Mouse (Mus musculus): ENCODE results near the gene Wdr45.
A peak's percentile ranks its signal among the peaks of the same experiment; 100 is the strongest.
"Not testable (repeated sequence)": the region's sequence is repeated elsewhere in the genome, so short reads cannot be mapped to it uniquely, and the experiment has no call there.

The Wdr45 gene

GRCm38 (mm10) chrX:7714135-7714899, at the start of gene Wdr45:
Gene Wdr45 (plus strand): TSS chrX:7714333.
- not testable (repeated sequence) for H3K36me3 ChIP-seq (ENCODE audit: insufficient read depth, low read length); H3K4me1 ChIP-seq (replicated peaks; ENCODE audit: low read depth, low read length); H3K9me3 ChIP-seq (ENCODE audit: low read length); H3K27me3 ChIP-seq (ENCODE audit: insufficient read depth, low read length)
- H3K4me3 ChIP-seq (replicated peaks; ENCODE audit: low read length) = peak within 1 kb of the TSS; percentile 77

GRCm38 (mm10) chrX:7664791-7665190, 49.3 kb upstream of the Wdr45 start:
- TF ChIP-seq POU5F1 (IDR thresholded peaks at IDR 0.05; ENCODE audit: borderline replicate concordance, low read length) (no peak), NANOG (IDR thresholded peaks at IDR 0.05; ENCODE audit: borderline replicate concordance, low read length) (no peak), CTCF (conservative IDR thresholded peaks at IDR 0.05; ENCODE audit: low read length) (no peak)
- Histone ChIP-seq H3K4me3 (replicated peaks; ENCODE audit: low read length) (0 out of 2 replicates have a peak overlapping the region, but pooled peaks have one; percentile 7), H3K4me1 (replicated peaks; ENCODE audit: low read depth, low read length) (peaks cover 44% of the 10 kb centered on the region), H3K9me3 (ENCODE audit: low read length) (no peaks in the 10 kb centered on the region), H3K27me3 (ENCODE audit: insufficient read depth, low read length) (no peaks in the 10 kb centered on the region), H3K36me3 (ENCODE audit: insufficient read depth, low read length) (peaks cover 28% of the 10 kb centered on the region)

DNA sequence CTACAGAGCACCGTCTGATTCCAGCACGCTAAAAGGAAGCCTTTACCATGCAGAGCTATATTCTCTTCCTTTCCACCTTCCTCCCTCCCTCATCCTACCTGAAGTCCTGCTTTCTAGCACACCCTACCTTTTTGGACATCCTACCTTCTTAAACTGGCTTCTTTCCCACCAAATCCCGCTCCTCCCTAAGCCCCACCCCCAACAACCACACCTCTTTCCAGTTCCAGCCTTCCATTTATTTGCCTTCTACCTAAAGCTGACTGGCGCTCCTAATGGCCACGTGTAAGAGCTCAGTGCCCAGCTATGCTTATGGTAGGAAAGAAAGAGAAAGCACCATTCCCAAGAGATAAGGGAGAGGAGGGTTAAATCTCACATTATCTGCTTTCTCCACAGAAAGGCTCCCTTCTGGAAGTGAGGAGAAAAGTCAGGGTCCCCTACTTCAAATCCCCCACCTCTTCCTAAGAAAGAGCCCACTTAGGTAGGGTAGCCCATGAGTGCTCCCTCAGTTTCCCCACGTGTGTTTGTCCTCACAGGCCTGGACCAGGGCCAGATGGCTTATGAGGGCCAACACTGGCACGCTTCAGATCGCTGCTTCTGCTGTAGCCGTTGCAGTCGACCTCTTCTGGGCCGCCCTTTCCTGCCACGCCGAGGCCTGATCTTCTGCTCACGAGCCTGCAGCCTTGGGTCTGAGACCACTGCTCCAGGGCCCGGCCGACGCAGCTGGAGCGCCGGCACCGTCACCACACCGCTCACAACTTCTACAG, 48.2 kb upstream of the Wdr45 start:
- H3K27me3 ChIP-seq (ENCODE audit: insufficient read depth, low read length) = no peaks in the 10 kb centered on the region
- H3K4me3 ChIP-seq (replicated peaks; ENCODE audit: low read length) = 0 out of 2 replicates have a peak overlapping the region, but pooled peaks have one; percentile 3
- H3K36me3 ChIP-seq (ENCODE audit: insufficient read depth, low read length) = peaks cover 28% of the 10 kb centered on the region
- no peaks in the 10 kb centered on the region for H3K9me3 ChIP-seq (ENCODE audit: low read length)
- no peak for TF ChIP-seq NANOG (IDR thresholded peaks at IDR 0.05; ENCODE audit: borderline replicate concordance, low read length)
- TF ChIP-seq POU5F1 (IDR thresholded peaks at IDR 0.05; ENCODE audit: borderline replicate concordance, low read length) = no peak
- no peak for TF ChIP-seq CTCF (conservative IDR thresholded peaks at IDR 0.05; ENCODE audit: low read length)
- peaks cover 44% of the 10 kb centered on the region for H3K4me1 ChIP-seq (replicated peaks; ENCODE audit: low read depth, low read length)

- H3K4me3 ChIP-seq (replicated peaks; ENCODE audit: low read length) = peak overlapping the region; percentile 86
- no peaks in the 10 kb centered on the region for H3K27me3 ChIP-seq (ENCODE audit: insufficient read depth, low read length)
- no peaks in the 10 kb centered on the region for H3K9me3 ChIP-seq (ENCODE audit: low read length)
- TF ChIP-seq NANOG (IDR thresholded peaks at IDR 0.05; ENCODE audit: borderline replicate concordance, low read length) = no peak
- TF ChIP-seq POU5F1 (IDR thresholded peaks at IDR 0.05; ENCODE audit: borderline replicate concordance, low read length) = no peak
- no peak for TF ChIP-seq CTCF (conservative IDR thresholded peaks at IDR 0.05; ENCODE audit: low read length)
- peaks cover 67% of the 10 kb centered on the region for H3K4me1 ChIP-seq (replicated peaks; ENCODE audit: low read depth, low read length)
- peaks cover 25% of the 10 kb centered on the region for H3K36me3 ChIP-seq (ENCODE audit: insufficient read depth, low read length)
These were observed 43.7 kb upstream of the Wdr45 start for GRCm38 (mm10) chrX:7670390-7670881.

DNA sequence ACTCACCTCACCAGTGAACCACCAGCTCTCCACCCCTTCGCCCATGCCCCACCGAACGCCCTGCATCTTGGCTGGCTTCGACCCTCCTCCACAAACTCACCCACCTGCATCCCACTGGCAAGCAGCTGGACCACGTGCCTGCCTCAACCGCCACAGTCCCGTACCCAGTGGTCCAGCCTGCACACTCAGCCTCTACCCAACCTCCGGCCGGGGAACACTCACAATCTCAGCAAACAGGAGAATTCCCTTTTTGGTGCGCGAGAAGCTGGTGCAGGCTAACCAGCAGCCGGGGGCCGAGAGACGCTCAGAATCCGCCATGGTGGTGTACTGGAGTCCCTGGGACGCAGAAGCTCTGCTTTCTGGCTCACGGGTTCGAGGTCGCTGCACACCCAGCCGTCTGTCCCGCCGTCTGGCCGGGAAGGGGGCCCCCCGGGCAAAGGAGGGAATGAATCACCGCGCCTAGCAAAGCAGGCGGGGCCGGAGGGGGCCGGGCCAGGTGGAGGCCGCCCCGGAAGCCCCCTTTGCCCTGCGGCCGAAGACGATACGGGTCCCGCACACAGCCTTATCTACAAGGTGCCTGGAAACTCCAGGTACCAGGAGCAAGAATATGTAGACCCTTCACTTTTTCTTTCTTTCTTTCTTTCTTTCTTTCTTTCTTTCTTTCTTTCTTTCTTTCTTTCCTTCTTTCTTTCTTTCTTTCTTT, 43.1 kb upstream of the Wdr45 start, which contains the start of gene Plp2:
TSS of gene Plp2 (minus strand) at position 470 of the 703 bp plus-strand sequence.
- TF ChIP-seq POU5F1 (IDR thresholded peaks at IDR 0.05; ENCODE audit: borderline replicate concordance, low read length) (no peak), CTCF (conservative IDR thresholded peaks at IDR 0.05; ENCODE audit: low read length) (no peak), NANOG (IDR thresholded peaks at IDR 0.05; ENCODE audit: borderline replicate concordance, low read length) (no peak)
- peak within 1 kb of the TSS; percentile 86 for H3K4me3 ChIP-seq (replicated peaks; ENCODE audit: low read length)
- H3K4me1 ChIP-seq (replicated peaks; ENCODE audit: low read depth, low read length) = peaks cover 67% of the 10 kb centered on the region
- H3K9me3 ChIP-seq (ENCODE audit: low read length) = no peaks in the 10 kb centered on the region
- peaks cover 25% of the 10 kb centered on the region for H3K36me3 ChIP-seq (ENCODE audit: insufficient read depth, low read length)
- H3K27me3 ChIP-seq (ENCODE audit: insufficient read depth, low read length) = no peaks in the 10 kb centered on the region

DNA sequence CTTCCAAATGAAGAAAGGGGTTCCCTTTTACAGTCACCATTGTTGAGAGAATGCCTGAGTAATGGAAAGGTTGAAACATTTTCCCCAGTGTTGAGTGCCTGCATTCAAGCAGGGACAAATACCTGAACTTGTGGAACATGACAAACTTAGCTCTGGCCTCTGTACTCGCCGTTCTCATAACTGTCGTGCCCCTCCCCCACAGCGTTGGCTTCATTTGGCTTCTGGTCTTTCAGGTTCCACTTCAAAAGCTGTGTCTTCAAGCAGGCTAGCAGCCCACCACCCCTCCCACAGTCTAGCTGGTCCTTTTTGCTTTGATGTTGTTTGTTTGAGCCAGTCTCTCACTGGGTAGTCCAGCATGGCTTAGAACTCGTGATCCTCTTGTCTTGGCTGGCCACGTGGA, 41.4 kb upstream of the Wdr45 start:
- H3K27me3 ChIP-seq (ENCODE audit: insufficient read depth, low read length) = no peaks in the 10 kb centered on the region
- H3K4me1 ChIP-seq (replicated peaks; ENCODE audit: low read depth, low read length) = peaks cover 51% of the 10 kb centered on the region
- H3K36me3 ChIP-seq (ENCODE audit: insufficient read depth, low read length) = peaks cover 14% of the 10 kb centered on the region
- H3K4me3 ChIP-seq (replicated peaks; ENCODE audit: low read length) = no peak overlapping the region
- TF ChIP-seq CTCF (conservative IDR thresholded peaks at IDR 0.05; ENCODE audit: low read length) (no peak), NANOG (IDR thresholded peaks at IDR 0.05; ENCODE audit: borderline replicate concordance, low read length) (no peak), POU5F1 (IDR thresholded peaks at IDR 0.05; ENCODE audit: borderline replicate concordance, low read length) (no peak)
- no peaks in the 10 kb centered on the region for H3K9me3 ChIP-seq (ENCODE audit: low read length)

DNA sequence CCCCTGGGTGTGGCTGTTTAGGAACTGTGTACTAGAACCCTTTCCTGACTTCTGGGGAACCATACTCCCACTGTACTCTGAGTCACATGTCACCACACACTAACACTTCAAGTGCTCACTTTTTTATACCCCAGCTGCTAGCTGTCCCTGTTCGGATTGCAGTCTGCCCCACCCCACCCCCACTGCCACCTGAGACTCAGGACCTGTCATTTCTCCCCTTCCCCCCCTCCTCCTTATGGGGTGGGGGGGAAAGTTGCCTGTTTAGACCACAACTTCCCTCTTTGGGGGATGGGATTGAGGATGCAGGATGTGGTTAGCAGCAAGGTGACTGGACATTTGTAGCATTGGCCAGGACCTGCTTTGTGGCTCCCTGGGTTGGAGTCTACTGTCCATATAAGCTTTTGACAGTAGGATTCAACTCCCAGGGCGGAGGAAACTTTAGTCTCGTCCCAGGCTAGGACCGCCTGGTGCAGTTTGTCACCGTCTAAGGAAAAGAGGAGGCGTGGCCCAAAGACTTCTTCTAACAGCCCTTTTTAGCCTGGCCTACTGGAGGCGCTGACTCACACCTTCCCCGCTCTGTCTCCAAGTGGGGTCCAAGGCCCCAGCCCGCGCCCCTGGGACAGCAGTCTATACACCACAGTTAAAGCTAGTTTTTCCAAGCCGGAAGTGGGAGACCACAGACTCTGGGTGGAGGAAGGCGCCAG, 40.4 kb upstream of the Wdr45 start:
- peak overlapping the region; percentile 75 for H3K4me3 ChIP-seq (replicated peaks; ENCODE audit: low read length)
- TF ChIP-seq POU5F1 (IDR thresholded peaks at IDR 0.05; ENCODE audit: borderline replicate concordance, low read length) (no peak), CTCF (conservative IDR thresholded peaks at IDR 0.05; ENCODE audit: low read length) (no peak), NANOG (IDR thresholded peaks at IDR 0.05; ENCODE audit: borderline replicate concordance, low read length) (no peak)
- peaks cover 8% of the 10 kb centered on the region for H3K36me3 ChIP-seq (ENCODE audit: insufficient read depth, low read length)
- H3K4me1 ChIP-seq (replicated peaks; ENCODE audit: low read depth, low read length) = peaks cover 46% of the 10 kb centered on the region
- no peaks in the 10 kb centered on the region for H3K27me3 ChIP-seq (ENCODE audit: insufficient read depth, low read length)
- no peaks in the 10 kb centered on the region for H3K9me3 ChIP-seq (ENCODE audit: low read length)
